Mouse (Mus musculus) midbrain, embryonic 15.5 days (tissue): ENCODE measurements around the gene Mdga1. TPM values are rescaled to one million over a fixed set of nuclear protein-coding genes. Genes with fewer than 3 reads are reported as not detected.
A peak's percentile ranks its signal among the peaks of the same experiment; 100 is the strongest.

Experiments
- ATAC-seq: fragments of 200-750 bp; cut with Nextera tagmentation; replicated peaks from 2 replicates; pipeline ENCODE4 v1.8.0; 2017; ENCODE audit warnings: moderate TSS enrichment
- H3K27ac ChIP-seq: fragments of 300-500 bp; sonication (generic); 2 replicates; pipeline ENCODE4 v1.5.1; 2015; ENCODE audit warnings: mild to moderate bottlenecking, inconsistent platforms
- H3K27me3 ChIP-seq: fragments of 300-500 bp; sonication (generic); replicated peaks from 2 replicates; pipeline ENCODE4 v1.6.1; 2015; ENCODE audit warnings: inconsistent platforms
- H3K36me3 ChIP-seq: fragments of 300-500 bp; sonication (generic); replicated peaks from 2 replicates; pipeline ENCODE4 v1.6.1; 2015; ENCODE audit warnings: inconsistent platforms
- H3K4me1 ChIP-seq: fragments of 300-500 bp; sonication (generic); 2 replicates; pipeline ENCODE4 v1.6.1; 2015; ENCODE audit warnings: inconsistent platforms
- H3K4me2 ChIP-seq: fragments of 300-500 bp; sonication (generic); 2 replicates; pipeline ENCODE4 v1.6.1; 2015; ENCODE audit warnings: inconsistent platforms, mild to moderate bottlenecking, moderate library complexity
- H3K4me3 ChIP-seq: fragments of 300-500 bp; sonication (generic); 2 replicates; pipeline ENCODE4 v1.5.1; 2015; ENCODE audit warnings: mild to moderate bottlenecking, inconsistent platforms
- H3K9ac ChIP-seq: fragments of 300-500 bp; sonication (generic); 2 replicates; pipeline ENCODE4 v1.6.1; 2015; ENCODE audit warnings: mild to moderate bottlenecking, inconsistent platforms
- H3K9me3 ChIP-seq: fragments of 300-500 bp; sonication (generic); 2 replicates; pipeline ENCODE4 v1.6.1; 2016; ENCODE audit warnings: inconsistent platforms
- WGBS: fragments of 180-500 bp; shearing (Covaris S2); methylation state at CpG from one replicate; pipeline ENCODE4 v1.1.7; 2015; ENCODE audit warnings: mixed read lengths; 5-methylcytosine and 5-hydroxymethylcytosine counted together
- polyA plus RNA-seq: library from polyadenylated mRNA; unstranded; fragments of >200 nt; fragmentation: Nextera tagmentation; extraction: Ambion mirVana; gene quantifications from 2 replicates; pipeline ENCODE4 v1.2.1, GENCODE M21; 2015

Mdga1 gene
- polyA plus RNA-seq, 1 experiment from 2014 or later: 19.6 TPM

DNA sequence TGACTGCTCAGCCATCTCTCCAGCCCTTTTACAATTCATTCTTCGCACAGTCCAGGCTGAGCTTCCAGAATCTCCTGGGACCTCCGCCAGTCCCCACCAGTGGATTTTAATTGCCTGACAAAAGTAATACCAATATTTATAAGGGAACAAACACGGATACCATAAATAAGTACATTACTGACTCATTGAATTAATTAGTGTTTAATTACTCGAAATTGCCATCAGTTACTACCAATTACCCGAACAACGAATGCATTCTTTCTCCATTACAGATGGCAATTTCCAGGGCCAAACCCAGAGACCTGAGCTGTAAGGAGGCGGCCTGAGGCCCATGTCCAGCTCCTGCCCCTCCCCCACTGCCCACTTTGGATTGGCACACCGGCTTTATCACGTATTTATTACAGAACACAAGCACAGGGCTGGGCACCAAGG is 32.5 kb downstream of the Mdga1 start:
- 74% methylated on average over 9 of the region's 9 CpGs for WGBS
- Histone ChIP-seq H3K4me1 (no peaks in the 10 kb centered on the region), H3K27ac (no peak overlapping the region), H3K4me2 (no peak overlapping the region), H3K36me3 (no peaks in the 10 kb centered on the region), H3K9ac (no peak overlapping the region), H3K4me3 (no peak overlapping the region), H3K9me3 (no peaks in the 10 kb centered on the region), H3K27me3 (no peaks in the 10 kb centered on the region)
- ATAC-seq: no peak

DNA sequence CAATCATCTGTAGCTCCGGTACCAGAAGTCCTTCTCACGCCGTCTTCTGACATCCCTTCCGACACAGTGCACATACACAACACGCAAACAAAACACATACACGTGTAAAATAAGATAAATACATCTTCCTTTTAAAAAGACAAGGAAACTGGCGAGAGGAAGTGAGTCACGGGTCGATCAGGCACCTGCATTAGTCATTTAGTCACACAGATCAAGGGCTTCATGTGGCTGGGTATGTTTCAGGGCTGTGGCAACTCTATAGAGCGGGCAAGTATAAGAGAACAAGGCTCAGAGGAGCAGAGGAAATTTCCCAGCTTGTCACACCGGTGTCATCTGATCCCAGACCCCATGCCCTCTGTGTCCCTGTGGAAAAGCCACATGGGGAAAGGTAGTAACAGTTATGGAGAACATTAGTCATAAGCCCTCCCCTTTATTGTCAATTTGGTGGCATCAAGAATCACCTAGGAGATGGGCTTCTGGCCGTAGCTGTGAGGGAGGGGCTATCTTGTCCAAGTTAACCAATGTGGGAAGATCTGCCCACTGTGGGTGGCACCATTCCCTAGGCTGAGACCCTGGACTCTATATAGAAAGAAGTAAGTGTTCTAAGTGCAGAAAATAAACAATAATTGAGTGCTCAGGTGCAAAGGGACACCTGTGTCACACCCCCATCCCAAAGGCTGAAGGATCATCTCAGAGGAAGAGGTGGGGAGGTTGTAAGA is 35.6 kb downstream of the Mdga1 start:
- Histone ChIP-seq H3K27me3 (no peaks in the 10 kb centered on the region), H3K36me3 (no peaks in the 10 kb centered on the region), H3K4me1 (no peaks in the 10 kb centered on the region), H3K27ac (no peak overlapping the region), H3K9me3 (no peaks in the 10 kb centered on the region), H3K9ac (no peak overlapping the region), H3K4me3 (no peak overlapping the region), H3K4me2 (no peak overlapping the region)
- ATAC-seq: no peak
- 88% methylated on average over 12 of the region's 12 CpGs for WGBS

DNA sequence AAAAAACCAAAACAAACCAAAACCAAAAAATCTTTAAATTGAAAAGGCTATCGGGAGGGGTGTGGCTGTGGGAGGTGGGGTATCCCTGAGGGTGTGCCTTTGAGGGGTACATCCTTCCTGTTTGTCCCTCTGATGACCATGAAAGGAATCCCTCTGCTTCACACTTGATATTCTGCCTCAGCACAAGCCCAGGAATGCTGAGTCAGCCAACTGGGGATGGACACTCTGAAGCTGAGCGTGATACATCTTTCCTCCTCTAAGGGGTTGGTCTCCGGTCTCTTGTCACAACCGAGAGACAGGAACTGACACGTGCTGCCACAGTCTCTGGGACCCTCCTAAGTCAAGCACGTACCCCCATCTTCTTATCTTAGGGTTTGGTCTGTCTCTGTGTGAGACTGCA is 37.1 kb downstream of the Mdga1 start:
- no peak overlapping the region for H3K27ac ChIP-seq
- no peaks in the 10 kb centered on the region for H3K36me3 ChIP-seq
- H3K27me3 ChIP-seq: no peaks in the 10 kb centered on the region
- H3K9ac ChIP-seq: no peak overlapping the region
- ATAC-seq: no peak
- WGBS: 86% methylated on average over 6 of the region's 6 CpGs
- no peaks in the 10 kb centered on the region for H3K9me3 ChIP-seq
- H3K4me2 ChIP-seq: no peak overlapping the region
- peaks cover 3% of the 10 kb centered on the region; the same call in 1 of the 2 replicates for H3K4me1 ChIP-seq
- no peak overlapping the region for H3K4me3 ChIP-seq

DNA sequence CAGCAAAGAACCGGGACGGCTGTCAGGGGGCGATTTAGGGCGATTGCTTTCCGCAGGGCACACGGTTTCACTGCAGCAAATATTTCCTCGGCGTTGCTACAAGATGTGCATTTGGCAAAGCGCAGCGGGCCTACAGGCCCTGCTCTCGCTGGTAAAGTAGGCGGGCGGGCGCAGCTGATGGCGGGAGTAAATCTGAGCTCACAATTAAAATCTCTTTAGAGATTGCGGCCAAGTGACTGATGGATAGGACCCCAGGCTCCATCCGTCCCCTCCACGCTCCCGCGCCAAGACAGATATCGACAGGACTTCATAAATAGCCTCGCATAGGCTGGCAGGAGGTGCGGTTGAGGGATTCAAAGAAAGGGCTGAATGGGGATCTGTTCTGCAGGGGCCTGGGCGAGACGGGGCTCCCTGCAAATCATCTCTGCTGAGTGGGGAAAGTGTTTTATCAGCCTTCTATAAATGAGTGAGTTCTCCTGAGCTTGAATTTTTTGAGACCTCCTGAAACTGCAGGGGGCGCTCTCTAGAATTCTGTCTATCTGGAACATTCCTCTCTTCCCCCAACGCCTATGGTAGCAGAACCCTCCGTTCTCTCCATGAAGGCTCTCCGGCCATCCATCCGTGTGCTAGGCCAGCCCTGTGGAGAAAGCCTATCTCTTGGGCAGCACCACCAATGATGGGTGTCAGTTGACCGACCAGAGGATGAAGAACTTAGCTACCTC is 38.5 kb downstream of the Mdga1 start:
- Histone ChIP-seq H3K9ac (no peak overlapping the region), H3K9me3 (no peaks in the 10 kb centered on the region), H3K4me2 (no peak overlapping the region), H3K27me3 (no peaks in the 10 kb centered on the region), H3K27ac (no peak overlapping the region), H3K36me3 (no peaks in the 10 kb centered on the region), H3K4me3 (no peak overlapping the region), H3K4me1 (peaks cover 3% of the 10 kb centered on the region; the same call in 1 of the 2 replicates)
- ATAC-seq: no peak
- 85% methylated on average over 31 of the region's 31 CpGs for WGBS

DNA sequence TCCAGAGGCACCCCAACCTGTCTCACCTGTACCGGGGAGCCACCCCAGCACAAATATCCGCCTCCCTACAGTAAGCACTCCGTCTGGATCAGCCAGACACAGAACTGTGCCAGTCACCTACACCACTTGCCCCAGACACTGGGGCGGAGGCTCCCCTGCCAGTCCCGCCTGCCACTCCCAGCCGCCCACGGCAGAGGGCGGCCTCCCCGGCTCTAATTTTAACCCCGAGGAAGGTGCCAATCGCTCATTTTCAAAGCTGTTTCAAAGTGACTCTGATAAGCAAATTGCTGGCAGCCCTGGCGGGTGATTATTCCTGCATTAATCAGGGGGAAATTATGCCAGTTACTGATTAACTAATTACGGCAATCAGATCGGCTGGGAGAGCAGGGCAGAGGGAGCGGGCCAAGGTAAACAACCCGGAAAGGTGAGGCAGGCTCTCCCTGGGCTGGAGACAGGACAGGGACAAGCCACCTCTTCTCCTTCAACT is 41.1 kb downstream of the Mdga1 start:
- H3K4me2 ChIP-seq: no peak overlapping the region

DNA sequence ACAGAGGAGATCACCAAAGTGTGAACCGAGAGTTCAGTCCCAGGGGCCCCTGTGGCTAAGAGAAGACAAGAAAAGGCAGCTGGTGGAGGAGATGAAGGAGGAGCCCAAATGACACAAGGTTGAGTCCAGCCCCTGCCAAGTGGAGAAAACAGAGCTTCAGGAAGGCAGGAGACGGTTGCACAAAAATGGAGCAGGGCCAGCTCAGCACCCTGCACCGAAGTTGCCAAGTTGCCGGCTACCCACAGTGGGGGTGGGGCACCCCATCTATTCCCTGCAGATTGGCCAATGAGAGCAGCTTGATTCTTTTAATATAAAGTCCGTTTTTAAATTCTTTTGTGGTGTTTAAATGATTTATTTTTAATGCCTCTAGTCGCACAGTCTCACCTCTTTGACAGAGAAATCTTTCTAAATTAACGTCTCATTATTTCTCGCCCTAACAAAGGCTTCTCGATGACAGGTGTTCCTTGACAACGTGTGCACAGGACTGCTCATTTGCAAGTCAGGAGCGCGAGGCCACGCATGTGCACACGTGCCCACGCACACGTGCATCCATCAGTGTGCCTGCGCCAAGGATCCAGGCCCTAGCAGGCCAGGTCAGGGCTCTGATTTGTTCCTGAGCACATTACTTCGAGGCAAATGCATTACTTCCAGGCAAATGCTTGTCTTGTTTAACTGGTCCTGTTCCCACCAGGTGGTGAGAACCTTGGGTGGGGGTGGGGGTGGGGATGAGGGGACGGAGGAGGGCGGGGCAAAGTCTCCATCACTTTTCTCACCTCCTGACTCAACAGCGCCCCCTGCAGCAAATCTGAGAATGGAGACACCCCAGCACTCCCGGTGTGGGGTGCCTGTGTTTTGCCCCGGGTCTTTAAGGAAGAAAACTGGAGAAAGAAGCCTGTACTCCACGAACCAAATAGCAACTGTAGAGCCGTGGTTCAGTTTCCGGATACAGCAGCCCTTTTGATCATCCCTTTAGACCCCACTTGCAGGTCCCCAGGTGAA is 44.0 kb downstream of the Mdga1 start:
- Histone ChIP-seq H3K36me3 (no peaks in the 10 kb centered on the region), H3K27ac (no peak overlapping the region), H3K9me3 (no peaks in the 10 kb centered on the region), H3K4me1 (peaks cover 3% of the 10 kb centered on the region; the same call in 1 of the 2 replicates), H3K4me3 (no peak overlapping the region), H3K4me2 (no peak overlapping the region), H3K9ac (no peak overlapping the region), H3K27me3 (no peaks in the 10 kb centered on the region)
- 63% methylated on average over 26 of the region's 26 CpGs for WGBS
- no peak for ATAC-seq

More for the DNA sequence above, 41.1 kb downstream of the Mdga1 start:
- 38% methylated on average over 16 of the region's 16 CpGs for WGBS
- Histone ChIP-seq H3K9ac (no peak overlapping the region), H3K9me3 (no peaks in the 10 kb centered on the region), H3K27ac (no peak overlapping the region), H3K27me3 (no peaks in the 10 kb centered on the region), H3K4me1 (peaks cover 3% of the 10 kb centered on the region; the same call in 1 of the 2 replicates), H3K36me3 (no peaks in the 10 kb centered on the region), H3K4me3 (no peak overlapping the region)
- ATAC-seq: no peak

DNA sequence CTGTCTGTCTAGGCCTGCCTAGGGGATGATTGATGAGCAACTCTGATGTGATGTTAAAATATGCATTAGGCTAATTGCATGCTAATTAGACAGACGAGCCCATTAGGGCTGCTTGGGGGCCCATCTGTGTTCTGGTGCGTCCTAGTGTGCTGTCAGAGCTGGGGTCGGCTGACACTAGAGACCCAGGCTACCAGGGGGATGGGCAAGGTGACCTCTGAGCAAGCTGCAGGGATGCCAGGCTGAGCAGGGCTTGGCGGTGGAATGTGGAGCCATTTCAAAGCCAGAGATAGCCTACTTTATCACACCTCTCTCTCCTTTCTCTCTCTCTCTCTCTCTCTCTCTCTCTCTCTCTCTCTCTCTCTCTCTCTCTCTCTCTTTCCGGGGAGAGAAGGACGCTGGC is 49.8 kb downstream of the Mdga1 start:
- Histone ChIP-seq H3K4me3 (no peak overlapping the region), H3K4me1 (peaks cover 16% of the 10 kb centered on the region), H3K9ac (no peak overlapping the region), H3K36me3 (no peaks in the 10 kb centered on the region), H3K27ac (no peak overlapping the region), H3K9me3 (no peaks in the 10 kb centered on the region), H3K27me3 (no peaks in the 10 kb centered on the region), H3K4me2 (no peak overlapping the region)
- no peak for ATAC-seq
- WGBS: 45% methylated on average over 5 of the region's 6 CpGs

DNA sequence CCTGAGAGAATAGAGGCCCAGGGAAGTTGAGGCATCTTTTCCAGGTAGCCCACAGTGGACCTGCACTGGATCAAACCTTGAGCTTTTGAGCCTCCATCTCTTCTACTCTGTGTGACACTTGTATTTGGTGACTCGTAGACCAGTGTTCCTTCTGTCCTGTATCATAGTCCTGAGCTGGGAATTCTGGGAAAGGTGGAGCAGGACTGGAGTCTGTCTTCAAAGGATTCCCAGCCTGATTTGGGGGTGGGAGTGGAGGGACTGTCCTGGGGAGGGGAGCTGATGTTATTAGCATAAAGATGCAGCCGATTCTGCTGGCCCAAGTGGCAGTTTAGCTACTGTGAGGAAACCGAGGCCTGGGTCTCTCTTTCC is 50.4 kb downstream of the Mdga1 start:
- ATAC-seq: no peak
- 73% methylated on average over 3 of the region's 3 CpGs for WGBS

DNA sequence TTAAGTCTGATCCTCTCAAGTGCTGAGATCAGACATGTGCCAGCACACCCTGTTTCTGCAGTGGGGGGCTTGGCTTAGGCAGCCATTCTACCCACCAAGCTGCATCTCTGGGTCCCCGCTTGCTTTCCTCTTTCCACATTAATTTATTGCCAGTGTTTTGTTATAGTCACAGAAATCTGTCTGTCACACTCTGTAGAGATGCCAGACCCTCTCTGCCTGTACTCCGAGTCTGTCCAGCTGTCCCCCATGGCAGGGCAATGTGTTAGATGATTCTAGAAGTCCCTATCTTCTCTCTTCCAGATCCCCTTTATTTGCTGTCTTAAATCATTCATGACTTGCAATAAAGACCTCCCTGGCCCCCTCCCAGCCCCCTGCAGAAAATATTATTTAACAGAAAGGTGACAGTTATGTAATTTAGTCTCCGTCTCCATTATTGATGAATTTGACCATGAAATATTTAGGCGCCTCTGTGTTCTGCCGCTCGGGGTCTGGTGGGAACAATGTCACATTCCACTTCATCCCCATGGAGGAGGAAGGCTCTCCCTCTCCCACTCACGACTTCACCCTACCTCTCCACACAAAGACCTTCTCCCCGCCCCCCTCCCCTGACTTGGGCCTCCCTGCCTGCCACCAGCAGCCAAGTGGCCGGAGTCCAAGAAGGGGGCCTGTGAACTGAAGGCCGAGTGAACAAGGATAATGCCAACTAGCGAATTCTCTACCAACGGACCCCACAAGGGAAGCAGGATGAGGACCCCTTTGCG is 50.9 kb downstream of the Mdga1 start:
- ATAC-seq: peak; percentile 58; the same call in 1 of the 2 replicates
- Histone ChIP-seq H3K4me3 (no peak overlapping the region), H3K4me2 (no peak overlapping the region), H3K9me3 (no peaks in the 10 kb centered on the region), H3K36me3 (no peaks in the 10 kb centered on the region), H3K4me1 (peaks cover 16% of the 10 kb centered on the region), H3K27ac (0 out of 2 replicates have a peak overlapping the region, but pooled peaks have one; percentile 42), H3K9ac (no peak overlapping the region), H3K27me3 (no peaks in the 10 kb centered on the region)
- 39% methylated on average over 13 of the region's 13 CpGs for WGBS

More for the DNA sequence above, 50.4 kb downstream of the Mdga1 start:
- H3K36me3 ChIP-seq: no peaks in the 10 kb centered on the region
- H3K27ac ChIP-seq: no peak overlapping the region
- no peaks in the 10 kb centered on the region for H3K27me3 ChIP-seq
- no peak overlapping the region for H3K9ac ChIP-seq
- peaks cover 16% of the 10 kb centered on the region for H3K4me1 ChIP-seq
- H3K4me2 ChIP-seq: no peak overlapping the region
- no peaks in the 10 kb centered on the region for H3K9me3 ChIP-seq
- no peak overlapping the region for H3K4me3 ChIP-seq

DNA sequence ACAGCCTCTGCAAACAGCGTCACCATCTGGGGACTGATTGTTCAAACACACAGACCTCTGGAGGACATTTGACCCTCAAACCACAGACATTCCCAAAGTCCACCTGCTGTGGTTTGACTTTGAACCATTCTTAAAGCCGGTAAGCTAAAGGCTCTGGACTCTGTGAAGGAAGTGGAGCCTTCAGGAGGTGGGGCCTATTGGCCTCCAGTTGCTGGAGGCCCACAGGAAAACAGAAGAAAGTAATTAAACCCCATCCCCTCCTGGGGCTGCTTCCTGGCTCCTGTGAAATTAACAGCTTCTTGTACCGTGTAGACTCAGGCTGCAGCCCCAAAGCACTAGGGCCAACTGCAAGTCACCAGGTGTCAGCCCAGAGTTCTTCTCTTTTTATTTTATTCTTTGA is 52.9 kb downstream of the Mdga1 start:
- H3K4me3 ChIP-seq: no peak overlapping the region
- no peak for ATAC-seq
- H3K27ac ChIP-seq: no peak overlapping the region
- no peaks in the 10 kb centered on the region for H3K27me3 ChIP-seq
- no peaks in the 10 kb centered on the region for H3K9me3 ChIP-seq
- H3K4me1 ChIP-seq: peaks cover 16% of the 10 kb centered on the region
- no peak overlapping the region for H3K9ac ChIP-seq
- H3K4me2 ChIP-seq: no peak overlapping the region
- 21% methylated on average over 3 of the region's 3 CpGs for WGBS
- no peaks in the 10 kb centered on the region for H3K36me3 ChIP-seq

DNA sequence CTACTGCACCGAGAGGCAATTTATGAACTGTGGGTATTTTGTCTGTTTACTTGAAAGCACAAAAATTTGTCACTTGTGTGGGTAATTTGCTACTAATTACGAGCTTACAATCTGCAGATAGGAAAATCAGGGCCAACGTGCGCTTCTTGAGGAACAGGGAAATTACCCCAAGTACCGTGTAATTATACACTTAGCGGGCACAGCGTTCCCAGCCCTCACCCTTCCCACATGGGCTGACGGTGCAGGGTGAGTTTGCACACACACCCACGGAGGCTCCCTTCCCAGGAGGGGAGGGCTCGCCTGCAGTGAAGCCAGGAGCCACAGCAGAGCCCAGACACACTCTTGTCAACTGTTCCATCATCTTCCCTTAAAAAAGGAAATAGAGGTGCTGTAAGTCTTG is 54.1 kb downstream of the Mdga1 start:
- Histone ChIP-seq H3K9me3 (no peaks in the 10 kb centered on the region), H3K9ac (no peak overlapping the region), H3K27ac (no peak overlapping the region), H3K4me1 (peaks cover 16% of the 10 kb centered on the region), H3K36me3 (no peaks in the 10 kb centered on the region), H3K4me2 (no peak overlapping the region), H3K4me3 (no peak overlapping the region), H3K27me3 (no peaks in the 10 kb centered on the region)
- no peak for ATAC-seq
- 77% methylated on average over 10 of the region's 10 CpGs for WGBS
